Mouse (Mus musculus): ENCODE measurements around the gene Lyve1. TPM values are rescaled to one million over a fixed set of nuclear protein-coding genes. Genes with fewer than 3 reads are reported as not detected.
A peak's percentile ranks its signal among the peaks of the same experiment; 100 is the strongest.

Gene Lyve1
- polyA plus RNA-seq, 1 experiment from 2014 or later = 0.51 TPM

GRCm38 (mm10) chr7:110876965-110877364, 13.9 kb upstream of the Lyve1 start:
- no peak for DNase-seq (ENCODE audit: extremely low spot score, low spot score)
- Histone ChIP-seq H3K4me1 (no peaks in the 10 kb centered on the region), H3K27ac (no peak overlapping the region), H3K4me3 (no peak overlapping the region), H3K27me3 (ENCODE audit: poor library complexity, severe bottlenecking) (no peaks in the 10 kb centered on the region), H3K9me3 (no peaks in the 10 kb centered on the region), H3K36me3 (replicated peaks) (no peaks in the 10 kb centered on the region)
- 92% methylated on average over 4 of the region's 4 CpGs for WGBS

GRCm38 (mm10) chr7:110868807-110869206, 5.8 kb upstream of the Lyve1 start:
- peaks cover 20% of the 10 kb centered on the region for H3K4me1 ChIP-seq
- H3K9me3 ChIP-seq = no peaks in the 10 kb centered on the region
- H3K27me3 ChIP-seq (ENCODE audit: poor library complexity, severe bottlenecking) = no peaks in the 10 kb centered on the region
- no peak for DNase-seq (ENCODE audit: extremely low spot score, low spot score)
- WGBS = 65% methylated on average over 5 of the region's 5 CpGs
- no peak overlapping the region for H3K27ac ChIP-seq
- H3K4me3 ChIP-seq = no peak overlapping the region
- no peaks in the 10 kb centered on the region for H3K36me3 ChIP-seq (replicated peaks)

GRCm38 (mm10) chr7:110867116-110867515, 4.1 kb upstream of the Lyve1 start:
- peaks cover 20% of the 10 kb centered on the region for H3K4me1 ChIP-seq
- no peak overlapping the region for H3K4me3 ChIP-seq
- no peaks in the 10 kb centered on the region for H3K9me3 ChIP-seq
- H3K27me3 ChIP-seq (ENCODE audit: poor library complexity, severe bottlenecking) = no peaks in the 10 kb centered on the region
- H3K36me3 ChIP-seq (replicated peaks) = no peaks in the 10 kb centered on the region
- no peak overlapping the region for H3K27ac ChIP-seq
- WGBS = 94% methylated on average over 6 of the region's 6 CpGs
- no peak for DNase-seq (ENCODE audit: extremely low spot score, low spot score)

GRCm38 (mm10) chr7:110866021-110866420, 3.0 kb upstream of the Lyve1 start:
- no peaks in the 10 kb centered on the region for H3K9me3 ChIP-seq
- peaks cover 17% of the 10 kb centered on the region for H3K4me1 ChIP-seq
- no peak overlapping the region for H3K27ac ChIP-seq
- 95% methylated on average over 3 of the region's 3 CpGs for WGBS
- no peak overlapping the region for H3K4me3 ChIP-seq
- DNase-seq (ENCODE audit: extremely low spot score, low spot score) = no peak
- H3K27me3 ChIP-seq (ENCODE audit: poor library complexity, severe bottlenecking) = no peaks in the 10 kb centered on the region
- no peaks in the 10 kb centered on the region for H3K36me3 ChIP-seq (replicated peaks)

- 87% methylated on average over 6 of the region's 6 CpGs for WGBS
Observed at GRCm38 (mm10) chr7:110865570-110865969, 2.5 kb upstream of the Lyve1 start.

GRCm38 (mm10) chr7:110865038-110865437, 2.0 kb upstream of the Lyve1 start:
- H3K27ac ChIP-seq = peak overlapping the region; percentile 67
- peaks cover 15% of the 10 kb centered on the region for H3K4me1 ChIP-seq

More at GRCm38 (mm10) chr7:110865570-110865969, 2.5 kb upstream of the Lyve1 start:
- Histone ChIP-seq H3K27ac (0 out of 2 replicates have a peak overlapping the region, but pooled peaks have one; percentile 67), H3K9me3 (no peaks in the 10 kb centered on the region), H3K4me3 (no peak overlapping the region), H3K27me3 (ENCODE audit: poor library complexity, severe bottlenecking) (no peaks in the 10 kb centered on the region), H3K36me3 (replicated peaks) (no peaks in the 10 kb centered on the region), H3K4me1 (peaks cover 15% of the 10 kb centered on the region)
- DNase-seq (ENCODE audit: extremely low spot score, low spot score) = no peak

GRCm38 (mm10) chr7:110860129-110860528, 2.9 kb downstream of the Lyve1 start:
- DNase-seq (ENCODE audit: extremely low spot score, low spot score) = no peak
- H3K4me1 ChIP-seq = peaks cover 10% of the 10 kb centered on the region
- H3K27me3 ChIP-seq (ENCODE audit: poor library complexity, severe bottlenecking) = no peaks in the 10 kb centered on the region
- H3K27ac ChIP-seq = no peak overlapping the region
- no peak overlapping the region for H3K4me3 ChIP-seq
- 80% methylated on average over 5 of the region's 5 CpGs for WGBS
- no peaks in the 10 kb centered on the region for H3K9me3 ChIP-seq
- no peaks in the 10 kb centered on the region for H3K36me3 ChIP-seq (replicated peaks)

More at GRCm38 (mm10) chr7:110865038-110865437, 2.0 kb upstream of the Lyve1 start:
- Histone ChIP-seq H3K27me3 (ENCODE audit: poor library complexity, severe bottlenecking) (no peaks in the 10 kb centered on the region), H3K9me3 (no peaks in the 10 kb centered on the region), H3K36me3 (replicated peaks) (no peaks in the 10 kb centered on the region), H3K4me3 (no peak overlapping the region)
- WGBS = 46% methylated on average over 10 of the region's 10 CpGs
- DNase-seq (ENCODE audit: extremely low spot score, low spot score) = peak; percentile 23

- WGBS = 68% methylated on average over 1 of the region's 1 CpGs
- DNase-seq (ENCODE audit: extremely low spot score, low spot score) = no peak
Observed at GRCm38 (mm10) chr7:110855604-110856003, 7.4 kb downstream of the Lyve1 start.

GRCm38 (mm10) chr7:110854927-110855546, 8.0 kb downstream of the Lyve1 start:
- 89% methylated on average over 8 of the region's 8 CpGs for WGBS
- Histone ChIP-seq H3K4me3 (no peak overlapping the region), H3K27me3 (ENCODE audit: poor library complexity, severe bottlenecking) (no peaks in the 10 kb centered on the region), H3K4me1 (peaks cover 6% of the 10 kb centered on the region), H3K27ac (no peak overlapping the region), H3K36me3 (replicated peaks) (no peaks in the 10 kb centered on the region), H3K9me3 (no peaks in the 10 kb centered on the region)
- no peak for DNase-seq (ENCODE audit: extremely low spot score, low spot score)

More at GRCm38 (mm10) chr7:110855604-110856003, 7.4 kb downstream of the Lyve1 start:
- no peaks in the 10 kb centered on the region for H3K27me3 ChIP-seq (ENCODE audit: poor library complexity, severe bottlenecking)
- no peak overlapping the region for H3K4me3 ChIP-seq
- H3K36me3 ChIP-seq (replicated peaks) = no peaks in the 10 kb centered on the region
- no peak overlapping the region for H3K27ac ChIP-seq
- peaks cover 6% of the 10 kb centered on the region for H3K4me1 ChIP-seq
- no peaks in the 10 kb centered on the region for H3K9me3 ChIP-seq

GRCm38 (mm10) chr7:110854519-110854918, 8.5 kb downstream of the Lyve1 start:
- Histone ChIP-seq H3K27ac (no peak overlapping the region), H3K9me3 (no peaks in the 10 kb centered on the region), H3K4me1 (peaks cover 6% of the 10 kb centered on the region), H3K36me3 (replicated peaks) (no peaks in the 10 kb centered on the region), H3K4me3 (no peak overlapping the region), H3K27me3 (ENCODE audit: poor library complexity, severe bottlenecking) (no peaks in the 10 kb centered on the region)
- 71% methylated on average over 3 of the region's 3 CpGs for WGBS
- DNase-seq (ENCODE audit: extremely low spot score, low spot score) = no peak

GRCm38 (mm10) chr7:110853611-110854010, 9.4 kb downstream of the Lyve1 start:
- Histone ChIP-seq H3K9me3 (no peaks in the 10 kb centered on the region), H3K27me3 (ENCODE audit: poor library complexity, severe bottlenecking) (no peaks in the 10 kb centered on the region), H3K4me1 (peaks cover 6% of the 10 kb centered on the region), H3K27ac (no peak overlapping the region), H3K4me3 (no peak overlapping the region), H3K36me3 (replicated peaks) (no peaks in the 10 kb centered on the region)
- 69% methylated on average over 10 of the region's 10 CpGs for WGBS
- no peak for DNase-seq (ENCODE audit: extremely low spot score, low spot score)

GRCm38 (mm10) chr7:110851541-110852203, 11.4 kb downstream of the Lyve1 start:
- 82% methylated on average over 7 of the region's 7 CpGs for WGBS
- no peaks in the 10 kb centered on the region for H3K9me3 ChIP-seq

GRCm38 (mm10) chr7:110848371-110848770, 14.7 kb downstream of the Lyve1 start:
- Histone ChIP-seq H3K36me3 (replicated peaks) (no peaks in the 10 kb centered on the region), H3K27ac (no peak overlapping the region), H3K27me3 (ENCODE audit: poor library complexity, severe bottlenecking) (no peaks in the 10 kb centered on the region), H3K9me3 (no peaks in the 10 kb centered on the region), H3K4me3 (no peak overlapping the region), H3K4me1 (peaks cover 5% of the 10 kb centered on the region)
- no peak for DNase-seq (ENCODE audit: extremely low spot score, low spot score)
- WGBS = 85% methylated on average over 1 of the region's 1 CpGs

More at GRCm38 (mm10) chr7:110851541-110852203, 11.4 kb downstream of the Lyve1 start:
- no peak overlapping the region for H3K27ac ChIP-seq
- DNase-seq (ENCODE audit: extremely low spot score, low spot score) = no peak
- no peaks in the 10 kb centered on the region for H3K27me3 ChIP-seq (ENCODE audit: poor library complexity, severe bottlenecking)
- no peaks in the 10 kb centered on the region for H3K36me3 ChIP-seq (replicated peaks)
- H3K4me1 ChIP-seq = peaks cover 6% of the 10 kb centered on the region
- no peak overlapping the region for H3K4me3 ChIP-seq
